Mouse (Mus musculus): Measurements from ENCODE around the gene Hmga1b. TPM values are rescaled to one million over a fixed set of nuclear protein-coding genes. Genes with fewer than 3 reads are reported as not detected.
"Not testable (repeated sequence)": the region's sequence is repeated elsewhere in the genome, so short reads cannot be mapped to it uniquely, and the experiment has no call there.

The Hmga1b gene
- polyA plus RNA-seq, 1 experiment from 2014 or later = 3.4 TPM

DNA sequence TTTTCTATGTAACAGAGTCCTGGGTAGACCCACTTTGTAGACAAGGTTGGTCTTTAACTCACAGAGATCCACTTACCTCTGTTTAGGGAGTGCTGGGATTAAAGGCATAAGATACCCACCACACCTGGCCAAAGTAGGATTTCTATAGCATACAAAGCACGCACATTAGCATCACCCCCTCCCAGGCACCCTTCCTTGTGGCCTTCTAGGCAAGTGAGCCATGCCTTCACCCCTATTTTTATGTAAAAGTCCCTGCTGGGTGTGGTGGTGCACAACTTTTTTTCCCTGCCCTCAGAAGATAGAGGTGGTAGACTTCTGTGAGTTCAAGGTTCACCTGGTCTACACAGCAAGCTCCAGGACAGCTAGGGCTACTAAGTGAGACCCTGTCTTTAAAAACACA lies 17.3 kb downstream of the Hmga1b start:
- H3K9ac ChIP-seq (replicated peaks; ENCODE audit: low read length) = no peak overlapping the region
- no peaks in the 10 kb centered on the region for H3K9me3 ChIP-seq (ENCODE audit: low read length)
- H3K36me3 ChIP-seq (ENCODE audit: insufficient read depth, low read length) = no peaks in the 10 kb centered on the region
- H3K4me2 ChIP-seq (replicated peaks; ENCODE audit: low read depth, low read length) = no peak overlapping the region
- H3K27ac ChIP-seq (ENCODE audit: low read length) = no peak overlapping the region
- H3K4me1 ChIP-seq (ENCODE audit: insufficient read depth, low read length) = peaks cover 9% of the 10 kb centered on the region
- no peaks in the 10 kb centered on the region; the same call in 1 of the 2 replicates for H3K27me3 ChIP-seq (ENCODE audit: insufficient read depth, low read length)
- no peak overlapping the region for H3K4me3 ChIP-seq (ENCODE audit: low read length)
- WGBS = 95% methylated on average over 1 of the region's 1 CpGs
- ATAC-seq (ENCODE audit: low FRiP score, low TSS enrichment) = no peak

GRCm38 (mm10) chr11:120781361-120781760 lies 18.8 kb downstream of the Hmga1b start:
- not testable (repeated sequence) for H3K27ac ChIP-seq (ENCODE audit: low read length); ATAC-seq (ENCODE audit: low FRiP score, low TSS enrichment); H3K9me3 ChIP-seq (ENCODE audit: low read length); H3K9ac ChIP-seq (replicated peaks; ENCODE audit: low read length); H3K4me2 ChIP-seq (replicated peaks; ENCODE audit: low read depth, low read length); H3K4me3 ChIP-seq (ENCODE audit: low read length); H3K27me3 ChIP-seq (ENCODE audit: insufficient read depth, low read length); H3K36me3 ChIP-seq (ENCODE audit: insufficient read depth, low read length)
- WGBS = 91% methylated on average over 6 of the region's 6 CpGs
- H3K4me1 ChIP-seq (ENCODE audit: insufficient read depth, low read length) = peaks cover 16% of the 10 kb centered on the region

- peaks cover 16% of the 10 kb centered on the region for H3K4me1 ChIP-seq (ENCODE audit: insufficient read depth, low read length)
- WGBS = 2% methylated on average over 42 of the region's 42 CpGs
- no peaks in the 10 kb centered on the region for H3K9me3 ChIP-seq (ENCODE audit: low read length)
- ATAC-seq (ENCODE audit: low FRiP score, low TSS enrichment) = peak; percentile 13
- H3K4me2 ChIP-seq (replicated peaks; ENCODE audit: low read depth, low read length) = peak overlapping the region; percentile 97
- H3K4me3 ChIP-seq (ENCODE audit: low read length) = peak overlapping the region; percentile 98
- peak overlapping the region; percentile 72; the same call in 1 of the 2 replicates for H3K27ac ChIP-seq (ENCODE audit: low read length)
- peak overlapping the region; percentile 82 for H3K9ac ChIP-seq (replicated peaks; ENCODE audit: low read length)
- H3K27me3 ChIP-seq (ENCODE audit: insufficient read depth, low read length) = no peaks in the 10 kb centered on the region; the same call in 1 of the 2 replicates
- peaks cover 20% of the 10 kb centered on the region for H3K36me3 ChIP-seq (ENCODE audit: insufficient read depth, low read length)
Measured at GRCm38 (mm10) chr11:120783426-120784063, 21.0 kb downstream of the Hmga1b start.

GRCm38 (mm10) chr11:120784064-120784791 lies 21.6 kb downstream of the Hmga1b start, which contains the start of the genes Rfng and Gps1:
TSS of gene Rfng (minus strand) at chr11:120784207.
TSS of gene Gps1 (plus strand) at chr11:120784272.
- Histone ChIP-seq H3K9me3 (ENCODE audit: low read length) (no peaks in the 10 kb centered on the region), H3K4me1 (ENCODE audit: insufficient read depth, low read length) (peaks cover 16% of the 10 kb centered on the region), H3K27ac (ENCODE audit: low read length) (peak within 1 kb of the TSS; percentile 72; the same call in 1 of the 2 replicates), H3K4me2 (replicated peaks; ENCODE audit: low read depth, low read length) (peak within 1 kb of the TSS; percentile 97), H3K27me3 (ENCODE audit: insufficient read depth, low read length) (no peaks in the 10 kb centered on the region; the same call in 1 of the 2 replicates), H3K9ac (replicated peaks; ENCODE audit: low read length) (peak within 1 kb of the TSS; percentile 82), H3K36me3 (ENCODE audit: insufficient read depth, low read length) (peaks cover 24% of the 10 kb centered on the region), H3K4me3 (ENCODE audit: low read length) (peak within 1 kb of the TSS; percentile 98)
- WGBS = 0% methylated on average over 85 of the region's 107 CpGs
- ATAC-seq (ENCODE audit: low FRiP score, low TSS enrichment) = peak; percentile 85

GRCm38 (mm10) chr11:120785145-120785544 lies 22.6 kb downstream of the Hmga1b start:
- Histone ChIP-seq H3K27ac (ENCODE audit: low read length) (no peak overlapping the region), H3K27me3 (ENCODE audit: insufficient read depth, low read length) (no peaks in the 10 kb centered on the region; the same call in 1 of the 2 replicates), H3K36me3 (ENCODE audit: insufficient read depth, low read length) (peaks cover 33% of the 10 kb centered on the region), H3K4me2 (replicated peaks; ENCODE audit: low read depth, low read length) (peak overlapping the region; percentile 97), H3K4me3 (ENCODE audit: low read length) (peak overlapping the region; percentile 98), H3K9me3 (ENCODE audit: low read length) (no peaks in the 10 kb centered on the region), H3K9ac (replicated peaks; ENCODE audit: low read length) (peak overlapping the region; percentile 82), H3K4me1 (ENCODE audit: insufficient read depth, low read length) (peaks cover 16% of the 10 kb centered on the region)
- WGBS = 32% methylated on average over 9 of the region's 9 CpGs
- no peak for ATAC-seq (ENCODE audit: low FRiP score, low TSS enrichment)

- peak; percentile 37; the same call in 1 of the 2 replicates for ATAC-seq (ENCODE audit: low FRiP score, low TSS enrichment)
- H3K9me3 ChIP-seq (ENCODE audit: low read length); H3K27ac ChIP-seq (ENCODE audit: low read length): not testable (repeated sequence)
Measured at GRCm38 (mm10) chr11:120788460-120788859, 25.9 kb downstream of the Hmga1b start.

DNA sequence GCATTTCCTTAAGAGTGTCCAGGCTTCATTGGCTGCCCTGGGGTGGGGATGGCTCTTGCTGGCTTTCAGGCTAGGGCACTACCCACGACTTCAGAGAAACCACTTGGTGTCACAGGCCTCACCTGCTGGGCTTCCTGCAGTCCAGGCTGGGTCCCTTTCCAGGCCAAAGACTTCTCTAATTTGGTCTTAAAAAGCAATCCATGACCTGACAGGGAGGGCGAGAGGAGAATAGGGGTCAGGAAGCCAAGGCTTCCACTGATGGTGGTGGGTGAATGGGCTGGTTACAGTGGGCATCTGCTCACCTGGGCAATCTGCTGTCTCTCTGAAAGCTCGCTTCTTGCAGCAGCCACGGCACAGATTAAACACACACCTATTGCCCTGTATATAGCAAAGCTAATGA lies 26.8 kb downstream of the Hmga1b start:
- no peaks in the 10 kb centered on the region for H3K27me3 ChIP-seq (ENCODE audit: insufficient read depth, low read length)

More at GRCm38 (mm10) chr11:120788460-120788859, 25.9 kb downstream of the Hmga1b start:
- Histone ChIP-seq H3K36me3 (ENCODE audit: insufficient read depth, low read length) (peaks cover 64% of the 10 kb centered on the region), H3K4me1 (ENCODE audit: insufficient read depth, low read length) (peaks cover 13% of the 10 kb centered on the region)
- not testable (repeated sequence) for H3K27me3 ChIP-seq (ENCODE audit: insufficient read depth, low read length); H3K4me2 ChIP-seq (replicated peaks; ENCODE audit: low read depth, low read length); H3K4me3 ChIP-seq (ENCODE audit: low read length); H3K9ac ChIP-seq (replicated peaks; ENCODE audit: low read length)
- 61% methylated on average over 9 of the region's 10 CpGs for WGBS

GRCm38 (mm10) chr11:120789810-120790209 lies 27.2 kb downstream of the Hmga1b start:
- Histone ChIP-seq H3K27me3 (ENCODE audit: insufficient read depth, low read length) (no peaks in the 10 kb centered on the region), H3K27ac (ENCODE audit: low read length) (no peak overlapping the region), H3K36me3 (ENCODE audit: insufficient read depth, low read length) (peaks cover 76% of the 10 kb centered on the region), H3K4me2 (replicated peaks; ENCODE audit: low read depth, low read length) (no peak overlapping the region), H3K4me1 (ENCODE audit: insufficient read depth, low read length) (peaks cover 14% of the 10 kb centered on the region), H3K9me3 (ENCODE audit: low read length) (no peaks in the 10 kb centered on the region), H3K4me3 (ENCODE audit: low read length) (no peak overlapping the region), H3K9ac (replicated peaks; ENCODE audit: low read length) (no peak overlapping the region)
- ATAC-seq (ENCODE audit: low FRiP score, low TSS enrichment) = no peak
- WGBS = 89% methylated on average over 3 of the region's 3 CpGs

More for the DNA sequence above, 26.8 kb downstream of the Hmga1b start:
- 88% methylated on average over 4 of the region's 4 CpGs for WGBS
- H3K4me1 ChIP-seq (ENCODE audit: insufficient read depth, low read length) = peaks cover 11% of the 10 kb centered on the region
- H3K9ac ChIP-seq (replicated peaks; ENCODE audit: low read length) = no peak overlapping the region
- H3K4me3 ChIP-seq (ENCODE audit: low read length) = no peak overlapping the region
- ATAC-seq (ENCODE audit: low FRiP score, low TSS enrichment) = no peak
- no peaks in the 10 kb centered on the region for H3K9me3 ChIP-seq (ENCODE audit: low read length)
- H3K4me2 ChIP-seq (replicated peaks; ENCODE audit: low read depth, low read length) = no peak overlapping the region
- peaks cover 72% of the 10 kb centered on the region for H3K36me3 ChIP-seq (ENCODE audit: insufficient read depth, low read length)
- no peak overlapping the region for H3K27ac ChIP-seq (ENCODE audit: low read length)

- peaks cover 63% of the 10 kb centered on the region for H3K36me3 ChIP-seq (ENCODE audit: insufficient read depth, low read length)
Measured at GRCm38 (mm10) chr11:120792652-120793051, 30.1 kb downstream of the Hmga1b start.

More at GRCm38 (mm10) chr11:120792652-120793051, 30.1 kb downstream of the Hmga1b start:
- ATAC-seq (ENCODE audit: low FRiP score, low TSS enrichment) = no peak
- H3K9me3 ChIP-seq (ENCODE audit: low read length) = no peaks in the 10 kb centered on the region
- no peak overlapping the region for H3K4me2 ChIP-seq (replicated peaks; ENCODE audit: low read depth, low read length)
- H3K9ac ChIP-seq (replicated peaks; ENCODE audit: low read length) = no peak overlapping the region
- H3K27me3 ChIP-seq (ENCODE audit: insufficient read depth, low read length) = no peaks in the 10 kb centered on the region
- H3K27ac ChIP-seq (ENCODE audit: low read length) = no peak overlapping the region
- H3K4me3 ChIP-seq (ENCODE audit: low read length) = no peak overlapping the region
- WGBS = 94% methylated on average over 9 of the region's 9 CpGs
- peaks cover 16% of the 10 kb centered on the region for H3K4me1 ChIP-seq (ENCODE audit: insufficient read depth, low read length)
